Mouse (Mus musculus) regulatory T cell (primary cell): ENCODE measurements around the gene Hist1h4c.

Source experiments
- in situ Hi-C: fragments of 300-600 bp; cut with MboI, MseI; formaldehyde crosslinking; loops from one replicate; pipeline ENCODE4 v1.15.1; 2025; ENCODE audit warnings: high pct_unique_total_duplicates

Hist1h4c gene

GRCm38 (mm10) chr13:23699767-23700166 is 1.5 kb upstream of the Hist1h4c start:
- in situ Hi-C loops = no loop called here

DNA sequence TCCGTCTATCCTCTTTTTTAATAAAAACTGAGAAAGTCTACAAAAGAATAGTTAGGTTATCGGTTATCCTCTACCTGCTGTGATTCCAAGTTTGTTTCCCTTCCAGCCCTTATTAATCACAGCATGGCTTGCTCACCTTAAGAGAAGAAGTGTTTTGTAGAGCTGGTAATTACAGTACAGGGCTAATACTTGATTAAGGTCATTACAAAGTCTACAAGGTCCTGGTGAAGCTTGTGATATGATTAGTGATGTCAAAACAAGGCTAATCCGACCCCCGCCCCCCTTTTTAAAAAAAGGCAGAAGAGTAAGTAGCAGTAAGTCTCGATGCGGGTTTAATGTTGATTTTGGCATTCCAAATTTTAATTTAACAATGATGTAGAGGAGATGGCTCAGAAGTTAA is 742 bp upstream of the Hist1h4c start:
- in situ Hi-C loops = no loop called here

GRCm38 (mm10) chr13:23697491-23698299 is 559 bp downstream of the Hist1h4c start:
- in situ Hi-C loops = no loop called here

DNA sequence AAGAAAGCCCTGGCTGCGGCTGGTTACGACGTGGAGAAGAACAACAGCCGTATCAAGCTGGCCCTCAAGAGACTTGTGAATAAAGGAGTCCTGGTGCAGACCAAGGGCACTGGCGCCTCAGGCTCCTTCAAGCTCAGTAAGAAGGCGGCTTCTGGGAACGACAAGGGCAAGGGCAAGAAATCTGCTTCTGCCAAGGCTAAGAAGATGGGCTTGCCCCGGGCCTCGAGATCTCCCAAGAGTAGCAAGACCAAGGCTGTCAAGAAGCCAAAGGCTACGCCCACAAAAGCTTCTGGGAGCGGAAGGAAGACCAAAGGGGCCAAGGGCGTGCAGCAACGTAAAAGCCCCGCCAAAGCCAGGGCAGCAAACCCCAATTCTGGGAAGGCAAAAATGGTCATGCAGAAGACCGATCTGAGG is 2.2 kb downstream of the Hist1h4c start:
- in situ Hi-C loops = no loop called here

- in situ Hi-C loops = no loop called here
These were observed 2.7 kb downstream of the Hist1h4c start, which contains the start of gene Hist1h1t for GRCm38 (mm10) chr13:23695514-23695913. Gene Hist1h1t, plus strand, starts transcription at chr13:23695814.

DNA sequence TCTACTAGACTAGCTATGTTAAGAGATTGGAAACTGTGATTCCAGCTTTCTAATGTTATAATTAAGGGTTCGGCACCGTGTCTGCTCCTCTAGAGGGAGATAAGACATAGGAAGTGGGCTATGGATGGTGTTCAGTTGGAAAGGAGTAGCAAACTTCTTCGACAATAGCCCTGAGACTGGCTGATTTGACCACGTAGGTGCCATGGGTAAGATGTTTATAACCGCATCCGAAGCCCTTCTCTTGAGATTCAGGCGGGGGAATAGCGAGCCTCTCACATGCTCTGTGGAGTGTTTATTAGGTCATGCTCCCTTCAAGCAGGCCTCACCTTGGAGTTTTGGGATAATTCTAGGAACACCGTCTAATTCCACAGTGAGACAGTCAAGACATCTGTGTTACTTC is 3.3 kb downstream of the Hist1h4c start:
- in situ Hi-C loops = loop anchor here (5.0 kb wide), 1 partner anchor 37 kb away; no protein-coding TSS in a partner anchor

GRCm38 (mm10) chr13:23693856-23694440 is 4.3 kb downstream of the Hist1h4c start:
- in situ Hi-C loops = loop anchor here (5.0 kb wide), 1 partner anchor 38 kb away; no protein-coding TSS in a partner anchor

GRCm38 (mm10) chr13:23689459-23689858 is 8.8 kb downstream of the Hist1h4c start:
- in situ Hi-C loops = no loop called here

DNA sequence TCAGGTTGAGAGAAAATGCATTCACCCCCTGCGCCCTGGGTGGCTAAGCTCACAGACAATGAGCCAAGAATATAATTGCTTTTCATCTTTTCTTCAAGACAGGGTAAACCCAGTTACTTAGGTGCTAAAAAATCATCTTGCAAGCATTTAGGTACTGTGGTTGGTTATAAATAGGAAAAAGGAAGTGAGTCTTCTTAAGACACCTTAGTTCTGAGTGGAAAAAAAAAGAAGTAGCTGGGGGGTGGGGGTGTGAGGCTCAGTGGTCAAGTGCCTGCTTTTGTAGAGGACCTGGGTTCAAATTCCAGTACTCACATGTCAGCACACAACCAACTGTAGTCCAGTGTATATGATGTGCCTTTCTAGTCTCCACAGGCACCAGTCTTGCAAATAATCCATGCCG is 9.3 kb downstream of the Hist1h4c start:
- in situ Hi-C loops = no loop called here

- in situ Hi-C loops = no loop called here
These were observed 10.3 kb downstream of the Hist1h4c start for GRCm38 (mm10) chr13:23687907-23688306.

GRCm38 (mm10) chr13:23687181-23687580 is 11.1 kb downstream of the Hist1h4c start:
- in situ Hi-C loops = no loop called here

DNA sequence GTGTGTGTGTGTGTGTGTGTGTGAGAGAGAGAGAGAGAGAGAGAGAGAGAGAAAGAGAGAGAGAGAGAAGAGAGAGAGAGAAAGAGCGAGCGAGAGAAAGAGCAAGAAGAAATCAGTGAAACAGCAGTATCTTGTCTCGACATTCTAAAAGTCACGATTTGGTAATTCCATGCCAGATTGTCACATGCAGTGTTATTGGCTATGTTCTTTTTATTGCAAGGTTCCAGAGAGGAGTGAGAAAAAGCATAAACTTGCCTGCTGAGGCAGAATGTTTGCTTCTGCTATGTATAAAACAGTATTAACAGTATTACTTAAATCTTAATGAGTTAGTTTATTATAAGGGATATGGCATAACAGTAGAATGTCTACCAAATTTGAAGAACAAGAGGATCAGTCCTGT is 12.3 kb downstream of the Hist1h4c start:
- in situ Hi-C loops = no loop called here

GRCm38 (mm10) chr13:23685121-23685861 is 13.0 kb downstream of the Hist1h4c start:
- in situ Hi-C loops = no loop called here

DNA sequence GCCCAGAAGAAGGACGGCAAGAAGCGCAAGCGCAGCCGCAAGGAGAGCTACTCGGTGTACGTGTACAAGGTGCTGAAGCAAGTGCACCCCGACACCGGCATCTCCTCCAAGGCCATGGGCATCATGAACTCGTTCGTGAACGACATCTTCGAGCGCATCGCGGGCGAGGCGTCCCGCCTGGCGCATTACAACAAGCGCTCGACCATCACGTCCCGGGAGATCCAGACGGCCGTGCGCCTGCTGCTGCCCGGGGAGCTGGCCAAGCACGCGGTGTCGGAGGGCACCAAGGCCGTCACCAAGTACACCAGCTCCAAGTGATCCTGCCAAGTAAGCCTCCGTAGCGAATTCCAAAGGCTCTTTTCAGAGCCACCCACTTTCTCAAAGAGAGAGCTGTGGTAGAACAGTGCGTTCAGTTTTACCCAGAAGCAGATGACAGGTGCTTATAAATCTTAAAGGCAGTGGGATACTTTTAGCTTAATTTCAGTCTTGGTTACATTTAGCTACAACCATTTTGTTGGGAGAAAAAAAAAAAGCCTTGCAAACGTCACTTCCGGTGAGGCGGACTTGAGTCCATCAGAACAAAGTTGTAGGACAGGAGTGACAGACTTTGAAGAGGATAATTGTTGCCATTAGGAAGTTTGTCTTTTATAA is 13.8 kb downstream of the Hist1h4c start:
- in situ Hi-C loops = loop anchor here (5.0 kb wide), 2 partner anchors 112 to 1967 kb away; partner anchors contain the start of genes Hist1h2ad, Hist1h2ae, Hist1h2ai and Hist1h2bf

GRCm38 (mm10) chr13:23683755-23684281 is 14.4 kb downstream of the Hist1h4c start, which contains the start of the genes Hist1h2ac and Hist1h2bc:
Gene Hist1h2ac, minus strand, starts transcription at chr13:23683948.
Gene Hist1h2bc, plus strand, starts transcription at chr13:23684199.
- in situ Hi-C loops = loop anchor here (5.0 kb wide), 2 partner anchors 112 to 1967 kb away; partner anchors contain the start of genes Hist1h2ad, Hist1h2ae, Hist1h2ai and Hist1h2bf

- in situ Hi-C loops = loop anchor here (5.0 kb wide), 2 partner anchors 111 to 1966 kb away; partner anchors contain the start of genes Hist1h2ad, Hist1h2ae, Hist1h2ai and Hist1h2bf
These were observed 15.1 kb downstream of the Hist1h4c start for GRCm38 (mm10) chr13:23682947-23683754.

GRCm38 (mm10) chr13:23682623-23682946 is 15.7 kb downstream of the Hist1h4c start:
- in situ Hi-C loops = loop anchor here (5.0 kb wide), 2 partner anchors 110 to 1965 kb away; partner anchors contain the start of genes Hist1h2ad, Hist1h2ae, Hist1h2ai and Hist1h2bf

- in situ Hi-C loops = loop anchor here (5.0 kb wide), 2 partner anchors 110 to 1965 kb away; partner anchors contain the start of genes Hist1h2ad, Hist1h2ae, Hist1h2ai and Hist1h2bf
These were observed 16.2 kb downstream of the Hist1h4c start for GRCm38 (mm10) chr13:23681990-23682582.

DNA sequence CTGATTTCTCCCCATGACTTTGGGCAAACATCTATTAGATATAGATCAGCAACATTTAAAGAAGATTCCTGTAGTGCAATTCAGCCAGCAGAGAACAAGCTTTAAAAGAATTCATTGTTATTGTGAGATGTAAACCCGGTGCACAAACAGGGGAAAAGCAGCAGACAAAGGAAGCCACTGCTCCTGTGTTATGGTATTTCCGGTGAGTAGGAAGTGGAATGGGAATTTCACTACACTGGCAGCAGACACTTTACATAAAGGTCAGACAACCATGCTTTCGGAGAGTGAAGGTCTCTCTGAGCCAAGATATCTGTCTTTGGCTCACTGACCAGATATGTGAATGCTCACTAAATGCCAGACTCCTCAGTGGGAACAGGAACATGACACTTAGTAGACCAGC is 35.7 kb downstream of the Hist1h4c start:
- in situ Hi-C loops = no loop called here
